Mouse (Mus musculus): ENCODE data around the gene Gba. TPM values are rescaled to one million over a fixed set of nuclear protein-coding genes. Genes with fewer than 3 reads are reported as not detected.

The Gba gene
- polyA plus RNA-seq, 1 experiment from 2014 or later, result 98.5 TPM

DNA sequence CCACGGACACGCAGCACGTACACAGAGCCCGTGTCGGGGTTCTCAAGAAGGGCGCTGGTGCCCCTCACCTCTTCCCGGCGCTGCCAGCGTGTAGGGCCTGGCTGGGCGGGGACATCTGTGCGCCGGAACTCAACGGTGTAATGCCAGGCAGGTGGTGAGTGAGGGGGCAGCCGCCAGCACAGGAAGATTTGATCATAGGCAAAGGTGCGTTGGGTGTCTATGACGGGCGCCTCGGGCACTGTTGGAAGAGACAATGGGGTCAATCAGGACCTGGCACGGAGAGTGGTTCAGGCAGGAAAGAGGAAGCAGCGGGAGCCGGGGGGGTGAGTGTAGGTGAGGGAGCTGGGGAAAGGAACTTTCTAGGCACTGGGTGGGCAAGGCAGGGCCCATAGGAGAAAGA, 35.0 kb downstream of the Gba start:
- H3K4me2 ChIP-seq (replicated peaks; ENCODE audit: low read depth), result no peak overlapping the region

DNA sequence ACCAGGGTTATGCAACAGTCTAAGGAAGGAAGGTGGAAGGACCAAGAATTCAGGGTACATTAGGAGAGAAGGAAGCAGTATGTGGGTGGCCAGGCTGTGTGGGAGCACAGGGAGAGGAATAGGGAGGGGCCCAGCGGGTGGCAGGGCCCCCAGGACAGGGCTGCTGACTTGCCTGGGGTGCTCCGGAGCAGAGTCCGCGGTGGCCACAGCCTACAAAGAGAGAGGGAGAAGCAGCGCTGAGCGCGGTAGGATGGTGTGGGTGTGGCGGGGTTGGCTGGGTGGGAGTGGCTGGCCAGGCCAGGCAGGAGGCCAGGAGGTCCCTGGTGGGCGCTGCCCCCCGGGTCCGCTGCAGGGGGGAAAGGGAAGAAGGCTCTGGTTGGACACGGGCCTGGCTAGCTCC, 35.8 kb downstream of the Gba start:
- no peaks in the 10 kb centered on the region for H3K9me3 ChIP-seq (ENCODE audit: control insufficient read depth, low read length)
- 43% methylated on average over 9 of the region's 12 CpGs for WGBS
- H3K36me3 ChIP-seq (ENCODE audit: control insufficient read depth, insufficient read depth, low read length), result no peaks in the 10 kb centered on the region
- 0 out of 2 replicates have a peak overlapping the region, but pooled peaks have one; percentile 3 for H3K4me2 ChIP-seq (replicated peaks; ENCODE audit: low read depth)
- no peaks in the 10 kb centered on the region for H3K4me1 ChIP-seq (replicated peaks; ENCODE audit: control insufficient read depth, insufficient read depth)
- no peak overlapping the region for H3K9ac ChIP-seq (ENCODE audit: low read length)
- H3K27ac ChIP-seq (replicated peaks), result peak overlapping the region; percentile 18; the same call in 1 of the 2 replicates
- ATAC-seq (ENCODE audit: low FRiP score, low TSS enrichment) (peak; percentile 12; the same call in 1 of the 2 replicates), DNase-seq (ENCODE audit: low spot score) (peak; percentile 75)
- TF ChIP-seq CTCF (IDR thresholded peaks at IDR 0.05; ENCODE audit: low read depth) (no peak), EP300 (optimal IDR thresholded peaks at IDR 0.05) (no peak)
- H3K4me3 ChIP-seq (ENCODE audit: low read depth, low read length), result no peak overlapping the region
- no peaks in the 10 kb centered on the region for H3K27me3 ChIP-seq (ENCODE audit: control insufficient read depth, insufficient read depth, low read length)

More for the DNA sequence above, 35.0 kb downstream of the Gba start:
- TF ChIP-seq EP300 (optimal IDR thresholded peaks at IDR 0.05) (no peak), CTCF (IDR thresholded peaks at IDR 0.05; ENCODE audit: low read depth) (no peak)
- Histone ChIP-seq H3K27ac (replicated peaks) (no peak overlapping the region), H3K4me1 (replicated peaks; ENCODE audit: control insufficient read depth, insufficient read depth) (no peaks in the 10 kb centered on the region), H3K4me3 (ENCODE audit: low read depth, low read length) (no peak overlapping the region), H3K36me3 (ENCODE audit: control insufficient read depth, insufficient read depth, low read length) (no peaks in the 10 kb centered on the region), H3K27me3 (ENCODE audit: control insufficient read depth, insufficient read depth, low read length) (no peaks in the 10 kb centered on the region), H3K9ac (ENCODE audit: low read length) (no peak overlapping the region), H3K9me3 (ENCODE audit: control insufficient read depth, low read length) (no peaks in the 10 kb centered on the region)
- ATAC-seq (ENCODE audit: low FRiP score, low TSS enrichment), result no peak
- WGBS, result 78% methylated on average over 21 of the region's 21 CpGs
- peak; percentile 55 for DNase-seq (ENCODE audit: low spot score)

DNA sequence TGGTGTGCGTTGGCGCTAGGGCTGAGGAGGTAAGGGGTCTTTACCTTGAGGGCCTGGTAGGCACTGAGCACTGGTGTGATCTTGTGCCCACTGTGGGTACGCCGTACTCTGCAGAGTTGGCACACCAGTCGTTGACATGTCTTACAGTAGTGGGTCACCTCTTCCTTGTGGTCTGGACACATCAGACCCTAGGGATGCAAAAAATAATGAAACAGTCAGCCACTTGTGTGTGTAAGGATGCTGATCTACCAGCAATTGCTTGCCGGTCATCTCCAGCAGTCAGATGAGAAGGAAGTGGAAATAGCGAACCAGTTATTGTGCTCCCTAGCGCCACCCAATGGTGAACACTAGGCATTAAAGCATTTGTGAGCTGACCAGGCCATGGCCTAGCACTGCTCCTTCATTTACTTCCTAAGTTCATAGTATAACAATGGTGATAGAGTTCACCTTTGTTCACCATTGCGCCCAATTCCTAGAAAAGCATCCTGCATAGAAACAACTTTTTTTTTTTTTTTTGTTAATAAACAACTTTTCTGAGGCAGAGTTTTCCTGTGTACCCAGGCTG, 39.7 kb downstream of the Gba start:
- WGBS, result 67% methylated on average over 9 of the region's 9 CpGs
- Histone ChIP-seq H3K4me2 (replicated peaks; ENCODE audit: low read depth) (no peak overlapping the region), H3K27ac (replicated peaks) (no peak overlapping the region)

DNA sequence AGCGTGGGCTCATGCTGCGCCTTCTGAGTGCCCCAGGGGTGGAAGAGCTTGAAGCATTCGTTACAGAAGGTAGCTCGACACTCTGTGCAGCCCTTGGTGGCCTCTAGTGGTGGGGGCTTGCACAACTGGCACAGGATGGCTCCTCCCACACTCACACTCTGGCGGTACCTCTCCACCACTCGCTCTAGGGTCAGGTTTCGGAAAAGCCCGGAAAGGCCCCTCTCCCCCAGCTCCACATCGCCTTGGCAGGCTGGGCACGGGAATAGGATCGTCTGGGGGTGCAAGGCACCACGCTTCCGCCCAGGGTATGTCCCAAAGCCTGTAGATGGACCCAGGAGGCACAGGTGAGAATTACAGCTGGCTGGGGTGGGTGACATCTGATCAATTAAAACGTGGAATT, 40.9 kb downstream of the Gba start:
- Histone ChIP-seq H3K27ac (replicated peaks) (no peak overlapping the region), H3K27me3 (ENCODE audit: control insufficient read depth, insufficient read depth, low read length) (no peaks in the 10 kb centered on the region), H3K4me1 (replicated peaks; ENCODE audit: control insufficient read depth, insufficient read depth) (peaks cover 4% of the 10 kb centered on the region; the same call in 1 of the 2 replicates), H3K9ac (ENCODE audit: low read length) (peak overlapping the region; percentile 8; the same call in 1 of the 2 replicates), H3K9me3 (ENCODE audit: control insufficient read depth, low read length) (no peaks in the 10 kb centered on the region), H3K4me3 (ENCODE audit: low read depth, low read length) (no peak overlapping the region), H3K4me2 (replicated peaks; ENCODE audit: low read depth) (no peak overlapping the region), H3K36me3 (ENCODE audit: control insufficient read depth, insufficient read depth, low read length) (no peaks in the 10 kb centered on the region)
- 25% methylated on average over 14 of the region's 14 CpGs for WGBS
- ATAC-seq (ENCODE audit: low FRiP score, low TSS enrichment) (peak; percentile 48), DNase-seq (ENCODE audit: low spot score) (peak; percentile 83)
- TF ChIP-seq CTCF (IDR thresholded peaks at IDR 0.05; ENCODE audit: low read depth) (peak; percentile 68), EP300 (optimal IDR thresholded peaks at IDR 0.05) (no peak)

More for the DNA sequence above, 39.7 kb downstream of the Gba start:
- H3K9ac ChIP-seq (ENCODE audit: low read length), result no peak overlapping the region
- DNase-seq (ENCODE audit: low spot score) (peak; percentile 84), ATAC-seq (ENCODE audit: low FRiP score, low TSS enrichment) (peak; percentile 25)
- TF ChIP-seq EP300 (optimal IDR thresholded peaks at IDR 0.05), result no peak
- TF ChIP-seq CTCF (IDR thresholded peaks at IDR 0.05; ENCODE audit: low read depth), result peak; percentile 86
- no peaks in the 10 kb centered on the region for H3K36me3 ChIP-seq (ENCODE audit: control insufficient read depth, insufficient read depth, low read length)
- H3K4me1 ChIP-seq (replicated peaks; ENCODE audit: control insufficient read depth, insufficient read depth), result peaks cover 4% of the 10 kb centered on the region; the same call in 1 of the 2 replicates
- no peaks in the 10 kb centered on the region for H3K9me3 ChIP-seq (ENCODE audit: control insufficient read depth, low read length)
- H3K27me3 ChIP-seq (ENCODE audit: control insufficient read depth, insufficient read depth, low read length), result no peaks in the 10 kb centered on the region
- H3K4me3 ChIP-seq (ENCODE audit: low read depth, low read length), result no peak overlapping the region

DNA sequence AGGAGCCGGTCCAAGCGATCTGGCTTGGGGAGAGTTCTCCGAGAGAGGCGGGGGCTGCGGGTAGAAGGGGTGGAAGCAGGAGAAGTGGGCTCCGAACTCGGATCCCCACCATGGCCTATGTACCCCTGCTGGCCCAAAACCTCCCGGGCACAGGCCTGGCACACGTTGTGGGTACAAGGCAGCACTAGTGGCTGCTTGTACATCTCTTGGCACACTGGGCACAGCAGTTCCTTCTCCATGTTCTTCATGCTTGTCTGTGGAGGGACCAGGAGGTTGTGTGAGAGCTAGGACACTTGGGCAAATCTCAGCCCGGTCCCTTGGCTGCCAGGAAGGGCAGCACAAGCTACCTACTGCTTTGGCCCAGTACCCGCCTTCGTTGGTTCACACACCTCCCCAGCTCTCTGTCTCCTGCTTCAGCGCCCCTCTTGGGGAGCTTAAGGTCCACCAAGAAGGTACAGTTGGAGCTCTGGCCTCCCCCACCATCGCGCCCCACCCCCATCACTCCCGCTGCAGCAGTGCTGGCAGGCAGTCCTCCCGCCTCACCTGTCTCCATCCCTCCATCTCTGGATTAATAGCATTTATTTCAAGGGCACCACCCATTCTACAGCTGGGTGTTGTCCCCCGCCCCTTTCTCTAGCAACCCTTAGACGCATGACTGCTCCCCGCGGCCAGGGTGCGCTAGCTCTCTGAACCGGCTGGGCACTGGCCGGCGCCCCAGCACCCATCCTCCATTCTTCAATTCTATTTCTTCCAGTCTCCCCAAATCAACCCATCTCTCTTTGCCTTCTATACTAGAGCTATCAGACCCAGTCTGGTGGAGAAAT, 41.6 kb downstream of the Gba start:
- Histone ChIP-seq H3K4me3 (ENCODE audit: low read depth, low read length) (peak overlapping the region; percentile 58), H3K36me3 (ENCODE audit: control insufficient read depth, insufficient read depth, low read length) (no peaks in the 10 kb centered on the region), H3K4me2 (replicated peaks; ENCODE audit: low read depth) (peak overlapping the region; percentile 90), H3K9me3 (ENCODE audit: control insufficient read depth, low read length) (no peaks in the 10 kb centered on the region), H3K4me1 (replicated peaks; ENCODE audit: control insufficient read depth, insufficient read depth) (peaks cover 4% of the 10 kb centered on the region; the same call in 1 of the 2 replicates), H3K27me3 (ENCODE audit: control insufficient read depth, insufficient read depth, low read length) (no peaks in the 10 kb centered on the region), H3K27ac (replicated peaks) (no peak overlapping the region), H3K9ac (ENCODE audit: low read length) (no peak overlapping the region)
- DNase-seq (ENCODE audit: low spot score) (peak; percentile 58), ATAC-seq (ENCODE audit: low FRiP score, low TSS enrichment) (peak; percentile 33)
- WGBS, result 20% methylated on average over 25 of the region's 25 CpGs
- TF ChIP-seq CTCF (IDR thresholded peaks at IDR 0.05; ENCODE audit: low read depth) (peak; percentile 54), EP300 (optimal IDR thresholded peaks at IDR 0.05) (no peak)

Data from stomach, postnatal 0 days (tissue).